Mouse (Mus musculus) heart, adult 11 months (tissue): ENCODE measurements around the gene Zfp810.

Source experiments
- DNase-seq: peaks from one replicate; pipeline ENCODE4 v3.0.0; 2022

Gene Zfp810

DNA sequence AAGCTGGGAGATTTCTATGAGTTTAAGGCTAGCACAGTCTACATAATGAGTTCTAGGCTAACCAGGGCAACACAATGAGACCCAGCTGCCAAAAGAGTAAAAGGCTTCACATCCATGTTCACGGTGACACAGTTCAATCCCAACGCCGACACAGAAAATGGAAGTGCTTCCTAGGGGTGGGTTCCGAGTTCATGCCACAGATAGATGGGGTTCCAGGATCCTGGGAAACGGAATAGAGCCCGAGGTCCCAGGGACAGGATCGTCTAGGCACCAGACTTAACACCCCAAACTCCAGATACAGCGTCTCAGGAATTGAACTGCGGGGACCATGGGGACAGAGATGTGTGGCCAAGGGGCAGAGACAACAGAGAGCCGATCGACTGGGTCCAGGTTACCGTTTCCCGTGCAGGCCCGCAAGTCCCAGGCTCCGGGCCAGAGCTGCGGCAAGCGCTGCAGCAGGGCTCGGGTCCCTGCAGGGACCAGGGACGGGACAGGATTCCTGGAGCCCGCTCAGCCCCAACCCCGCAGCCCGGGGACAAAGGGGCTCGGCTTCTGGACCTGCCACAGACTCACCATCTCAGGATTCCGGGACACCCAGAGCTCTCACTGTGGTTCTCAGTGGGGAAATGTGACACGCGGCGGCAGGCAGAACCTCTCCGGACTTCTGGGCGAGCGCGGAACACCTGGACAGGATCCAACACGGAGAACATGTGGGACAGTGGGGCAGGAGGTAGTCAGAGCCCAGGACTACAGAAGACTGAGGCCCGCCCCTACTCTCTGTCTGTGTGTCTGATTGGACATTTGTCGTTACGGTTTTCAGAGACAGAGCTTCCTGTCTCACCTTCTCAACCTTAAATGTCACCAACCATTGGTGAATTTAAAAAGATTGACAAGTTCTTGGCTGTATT lies 48.0 kb downstream of the Zfp810 start, which contains the start of gene Zfp599:
Gene Zfp599 (minus strand): TSS at position 712 of the 908 bp plus-strand sequence.
- DNase-seq, result peak; percentile 95

DNA sequence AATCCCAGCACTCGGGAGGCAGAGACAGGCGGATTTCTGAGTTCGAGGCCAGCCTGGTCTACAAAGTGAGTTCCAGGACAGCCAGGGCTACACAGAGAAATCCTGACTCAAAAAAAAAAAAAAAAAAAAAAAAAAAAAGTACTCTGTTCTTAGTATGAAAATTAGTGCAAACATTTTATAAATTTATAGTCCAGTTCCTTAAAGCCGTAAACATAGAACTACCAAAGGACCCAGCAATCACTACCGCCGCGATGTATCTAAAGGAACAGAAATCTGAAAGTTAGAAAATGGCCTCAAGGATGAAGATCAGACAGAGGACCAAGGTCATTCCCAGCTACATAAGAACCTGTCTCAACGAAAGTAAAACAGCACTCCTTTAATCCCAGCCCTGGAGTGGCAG lies 48.7 kb downstream of the Zfp810 start:
- DNase-seq, result no peak

DNA sequence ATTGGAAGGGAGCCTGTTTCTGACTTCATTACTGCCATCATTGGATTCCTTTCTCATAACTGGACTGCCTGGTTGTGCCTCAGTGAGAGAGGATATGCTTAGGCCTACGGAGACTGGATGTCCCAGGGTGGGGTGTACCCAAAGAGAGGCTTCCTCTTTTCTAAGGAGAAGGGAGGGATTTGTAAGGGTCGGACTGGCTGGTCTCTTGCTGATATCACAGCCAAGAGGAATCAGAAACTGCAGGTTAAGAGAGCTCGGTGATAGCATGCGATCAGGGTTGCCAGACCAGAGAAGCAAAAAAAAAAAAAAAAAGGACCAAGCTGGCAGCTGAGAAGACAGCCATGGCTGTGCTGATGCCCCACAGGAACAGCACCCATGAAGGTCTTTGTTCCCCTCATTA lies 50.9 kb downstream of the Zfp810 start:
- DNase-seq, result peak; percentile 62

DNA sequence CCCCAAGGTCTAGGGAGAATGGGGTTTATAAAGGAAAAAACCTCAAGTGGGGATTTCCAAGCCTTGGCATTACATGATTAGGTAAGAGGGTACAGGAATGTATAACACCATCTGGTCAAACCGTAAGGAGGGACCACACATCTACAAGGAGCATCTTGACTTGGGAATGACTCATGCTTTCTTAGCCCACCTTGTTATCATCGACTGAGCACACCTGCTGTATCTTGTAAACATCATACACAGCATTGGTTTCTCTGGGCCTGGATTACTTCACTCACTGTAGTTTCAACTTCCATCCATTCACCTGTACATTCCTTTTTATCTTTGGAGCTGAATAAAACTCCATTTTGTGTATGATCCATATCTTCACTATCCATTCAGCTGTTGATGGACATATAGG lies 63.2 kb downstream of the Zfp810 start:
- no peak for DNase-seq

DNA sequence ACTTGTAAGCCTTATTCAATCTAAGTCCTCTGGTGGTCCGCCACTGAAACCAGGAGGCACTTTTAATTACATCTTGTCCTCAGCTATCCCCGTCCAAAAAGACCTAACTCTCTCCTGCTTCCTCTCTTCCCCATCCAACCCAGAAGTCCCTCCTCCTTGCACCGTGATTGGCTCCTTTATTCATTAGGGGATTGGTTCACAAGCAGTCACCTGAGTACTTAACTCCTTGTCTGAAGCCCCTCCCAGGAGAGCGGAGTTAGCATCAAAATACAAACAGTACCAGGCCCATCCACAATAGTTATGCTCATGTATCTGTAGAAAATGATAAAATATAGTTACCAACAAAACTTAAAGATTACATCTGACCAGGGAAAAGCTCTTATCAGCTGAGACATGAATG lies 67.4 kb downstream of the Zfp810 start:
- peak; percentile 53 for DNase-seq

DNA sequence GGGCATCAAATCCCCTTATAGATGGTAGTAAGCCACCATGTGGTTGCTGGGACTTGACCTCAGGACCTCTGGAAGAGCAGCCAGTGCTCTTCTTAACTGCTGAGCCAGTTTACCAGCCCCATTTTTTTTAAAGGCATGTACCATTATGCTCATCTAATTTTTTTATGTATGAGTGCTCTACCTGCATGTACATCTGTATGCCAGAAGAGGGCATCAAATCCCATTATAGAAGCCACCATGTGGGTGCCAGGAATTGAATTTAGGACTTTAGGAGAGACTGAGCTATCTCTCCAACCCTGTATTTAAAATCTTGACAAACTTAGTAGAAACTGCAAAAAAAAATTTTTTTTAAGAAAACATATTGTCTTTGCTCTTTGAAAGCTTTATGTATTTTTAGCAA lies 76.9 kb downstream of the Zfp810 start:
- peak; percentile 51 for DNase-seq

DNA sequence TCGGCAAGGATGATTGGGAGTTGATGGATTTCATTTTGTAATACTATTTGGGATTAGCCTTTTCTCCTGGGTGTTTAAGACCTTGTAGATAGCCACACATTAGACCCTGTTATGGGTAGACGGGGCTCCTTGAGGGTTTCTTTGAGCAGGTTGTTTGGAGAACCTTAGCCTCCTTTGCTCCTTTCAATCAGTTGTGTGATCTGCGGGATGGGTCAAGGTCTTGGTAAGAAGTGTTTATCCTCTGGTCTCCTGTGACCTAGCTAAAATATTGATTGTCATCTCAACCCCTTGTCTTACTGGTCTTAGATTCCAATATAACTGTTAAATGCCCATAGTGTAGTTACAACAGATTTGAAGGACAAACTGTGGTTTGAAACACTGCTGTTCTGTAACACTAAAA lies 77.4 kb downstream of the Zfp810 start:
- peak; percentile 58 for DNase-seq

DNA sequence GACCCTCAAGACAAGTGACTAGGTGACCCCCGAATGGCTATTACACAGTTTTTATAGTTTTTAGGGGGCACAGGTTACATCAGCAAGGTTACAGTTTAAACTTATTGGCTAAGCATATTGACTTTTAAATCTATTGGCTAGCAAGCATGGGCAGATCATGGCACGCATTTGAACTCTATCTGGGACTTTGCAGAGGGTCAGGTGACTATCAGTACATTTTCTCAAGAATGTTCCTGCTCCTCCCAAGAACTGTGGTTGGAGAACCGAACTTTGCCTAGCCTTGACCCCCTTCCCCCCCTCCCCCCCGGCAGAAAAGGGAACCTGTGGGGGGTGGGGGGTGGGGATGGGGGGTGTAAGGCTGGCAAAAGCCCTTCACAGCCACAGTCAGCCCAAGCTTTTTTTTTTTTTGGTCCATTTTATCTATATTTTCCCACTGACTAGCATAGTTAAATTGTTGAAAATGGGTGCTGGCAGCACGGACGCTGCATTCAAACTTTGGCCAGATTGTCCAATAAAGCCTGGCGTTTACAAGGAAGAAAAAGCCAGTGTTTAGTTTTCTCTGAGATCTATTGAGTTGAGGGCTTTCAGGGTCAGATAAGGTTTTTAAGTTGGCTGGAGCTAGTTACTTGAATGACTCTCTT lies 77.9 kb downstream of the Zfp810 start:
- DNase-seq, result peak; percentile 73

DNA sequence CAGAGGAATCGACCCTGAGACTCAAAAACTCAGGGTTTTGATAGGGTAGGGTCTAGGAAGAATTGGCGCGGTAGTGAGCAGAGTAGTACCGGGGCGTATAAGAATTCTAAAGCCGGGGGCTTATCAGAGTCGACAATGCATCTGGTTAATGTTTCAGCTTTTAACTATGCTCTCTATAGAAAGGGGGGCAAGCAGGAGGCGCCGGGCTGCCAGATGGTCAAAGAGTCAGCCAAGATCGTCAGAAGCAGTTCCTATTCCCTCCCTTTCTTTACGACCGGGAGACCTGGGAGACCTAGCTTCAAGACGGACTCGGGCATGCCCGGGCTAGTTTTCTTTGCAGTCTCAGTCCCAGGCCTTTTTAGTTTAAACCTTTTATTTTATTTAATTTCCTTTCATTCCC lies 80.6 kb downstream of the Zfp810 start:
- peak; percentile 98 for DNase-seq
